Mouse (Mus musculus): ENCODE results near the gene Gtf2h4. TPM values are rescaled to one million over a fixed set of nuclear protein-coding genes. Genes with fewer than 3 reads are reported as not detected.

Gene Gtf2h4
- polyA plus RNA-seq, 1 experiment = 28.7 TPM

DNA sequence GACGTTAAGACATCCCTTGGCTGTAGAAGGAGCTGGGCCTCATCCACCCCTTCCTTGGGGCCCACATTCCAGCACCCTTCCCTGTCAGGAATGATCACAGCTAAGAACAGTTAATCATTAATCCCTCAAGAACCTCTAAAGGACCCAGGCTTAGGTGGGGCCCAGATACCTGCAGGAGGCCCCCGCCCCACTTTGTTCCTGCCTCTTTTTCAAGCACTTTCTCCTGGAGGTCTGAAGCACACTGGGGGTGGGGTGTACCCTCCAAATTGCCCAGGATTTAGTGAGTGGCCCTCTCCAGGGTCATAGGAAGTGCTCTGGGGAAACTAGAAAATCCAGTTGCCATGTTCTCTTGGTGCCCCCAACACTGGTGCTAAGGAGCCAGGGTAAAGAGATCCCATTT, 24.1 kb downstream of the Gtf2h4 start:
- Histone ChIP-seq H3K4me1 (ENCODE audit: control insufficient read depth, insufficient read depth, low read length) (0 out of 2 replicates have a peak, but pooled peaks cover 2% of the 10 kb centered on the region), H3K4me3 (ENCODE audit: insufficient read depth, low read length) (no peak overlapping the region), H3K27ac (ENCODE audit: insufficient read depth, low read length) (no peak overlapping the region)
- TF ChIP-seq POLR2A (IDR thresholded peaks at IDR 0.05; ENCODE audit: low read depth, low read length) (no peak), CTCF (IDR thresholded peaks at IDR 0.05; ENCODE audit: borderline replicate concordance, insufficient read depth, low read length) (no peak)

DNA sequence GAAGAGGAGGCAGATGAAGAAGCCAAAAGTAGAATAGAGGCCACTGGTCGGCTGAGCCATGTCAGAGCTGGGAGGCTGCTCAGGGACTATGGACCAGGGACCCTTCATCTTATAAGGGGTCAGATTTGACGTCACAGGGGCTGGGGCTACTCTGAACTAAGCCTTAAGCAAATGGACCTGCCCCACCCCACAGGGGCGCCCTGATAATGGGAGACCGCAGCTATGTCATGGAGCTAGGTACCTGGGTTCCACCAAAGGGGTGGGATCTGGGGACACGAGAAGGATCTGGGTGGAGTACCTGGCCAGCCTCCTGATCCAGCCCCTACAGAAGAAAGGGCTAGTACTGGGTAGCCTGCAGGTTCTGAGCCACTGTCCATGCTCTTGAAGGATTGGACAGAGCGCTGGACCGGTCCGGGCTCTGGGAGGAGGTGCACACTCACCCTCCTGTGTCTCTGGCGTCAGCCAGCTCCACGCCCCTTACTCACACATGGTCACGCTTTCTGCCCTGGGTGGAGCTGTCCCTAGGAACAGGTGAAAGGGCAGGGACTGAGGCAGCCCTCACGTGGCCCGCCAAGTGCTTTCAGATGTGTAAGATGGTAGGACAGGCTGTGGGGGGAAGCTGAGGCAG, 29.8 kb downstream of the Gtf2h4 start, which contains the start of gene Mucl3:
TSS of gene Mucl3 (minus strand) at position 87 of the 628 bp plus-strand sequence.
- no peak within 1 kb of the TSS for H3K27ac ChIP-seq (ENCODE audit: insufficient read depth, low read length)
- TF ChIP-seq CTCF (IDR thresholded peaks at IDR 0.05; ENCODE audit: borderline replicate concordance, insufficient read depth, low read length) = no peak
- TF ChIP-seq POLR2A (IDR thresholded peaks at IDR 0.05; ENCODE audit: low read depth, low read length) = no peak

DNA sequence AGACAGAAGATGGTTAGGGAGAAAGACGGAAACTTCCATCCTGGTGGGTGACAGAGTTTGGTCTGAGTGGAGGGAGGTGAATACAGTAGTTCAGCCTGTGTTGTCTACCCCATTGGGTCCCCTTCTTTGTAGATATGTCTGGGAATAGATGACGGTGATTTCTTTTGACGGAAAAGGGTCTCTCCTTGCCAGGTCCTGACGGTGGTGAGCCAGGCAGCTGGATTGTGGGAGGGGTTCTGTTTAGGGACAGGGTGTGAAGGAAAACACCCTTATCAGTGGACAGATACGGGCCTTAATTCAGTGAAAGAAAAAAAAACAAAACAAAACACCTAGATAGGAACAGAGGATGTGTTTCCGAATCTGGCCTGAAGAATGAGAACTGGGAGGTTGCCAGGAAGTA, 34.2 kb downstream of the Gtf2h4 start:
- Histone ChIP-seq H3K4me1 (ENCODE audit: control insufficient read depth, insufficient read depth, low read length) (peaks cover 7% of the 10 kb centered on the region), H3K27ac (ENCODE audit: insufficient read depth, low read length) (peak overlapping the region; percentile 85), H3K4me3 (ENCODE audit: insufficient read depth, low read length) (no peak overlapping the region)
- TF ChIP-seq CTCF (IDR thresholded peaks at IDR 0.05; ENCODE audit: borderline replicate concordance, insufficient read depth, low read length) (no peak), POLR2A (IDR thresholded peaks at IDR 0.05; ENCODE audit: low read depth, low read length) (no peak)

More for the DNA sequence above, 29.8 kb downstream of the Gtf2h4 start, which contains the start of gene Mucl3:
- H3K4me3 ChIP-seq (ENCODE audit: insufficient read depth, low read length) = no peak within 1 kb of the TSS
- H3K4me1 ChIP-seq (ENCODE audit: control insufficient read depth, insufficient read depth, low read length) = peaks cover 2% of the 10 kb centered on the region; the same call in 1 of the 2 replicates

DNA sequence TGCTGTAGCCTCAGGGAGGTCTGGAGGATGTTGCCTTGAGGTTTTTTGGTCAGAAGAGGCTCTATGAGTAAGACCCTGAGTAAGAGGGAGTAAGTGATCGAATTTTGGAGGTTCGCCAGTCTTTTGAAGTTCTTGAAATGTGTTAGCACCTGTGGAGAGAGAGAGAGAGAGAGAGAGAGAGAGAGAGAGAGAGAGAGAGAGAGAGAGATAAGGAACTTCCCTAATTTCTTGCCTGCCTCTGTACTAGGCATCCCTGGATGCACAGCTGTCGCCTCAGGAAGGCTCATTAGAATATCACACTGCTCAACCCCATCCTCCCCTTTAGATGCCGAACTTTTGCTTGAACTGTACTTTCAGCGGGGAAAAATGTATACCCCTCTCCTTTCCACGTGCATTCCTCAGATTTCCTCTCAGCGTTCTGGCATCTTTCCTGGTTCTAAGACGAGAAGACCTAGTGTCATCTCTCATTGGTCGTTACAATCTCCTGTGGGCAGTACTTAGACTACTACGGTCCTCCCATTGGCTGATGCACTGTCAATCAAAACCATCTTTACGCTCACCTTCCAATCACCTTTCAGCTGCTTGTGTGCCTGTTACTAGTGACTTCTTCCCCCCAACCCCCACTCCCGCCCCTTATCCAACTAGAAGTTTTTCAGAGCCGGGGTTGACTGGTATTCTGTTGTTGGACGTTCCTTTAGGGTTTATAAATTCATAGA, 34.9 kb downstream of the Gtf2h4 start:
- TF ChIP-seq POLR2A (IDR thresholded peaks at IDR 0.05; ENCODE audit: low read depth, low read length) (no peak), CTCF (IDR thresholded peaks at IDR 0.05; ENCODE audit: borderline replicate concordance, insufficient read depth, low read length) (no peak)
- Histone ChIP-seq H3K4me1 (ENCODE audit: control insufficient read depth, insufficient read depth, low read length) (peaks cover 7% of the 10 kb centered on the region), H3K27ac (ENCODE audit: insufficient read depth, low read length) (peak overlapping the region; percentile 85), H3K4me3 (ENCODE audit: insufficient read depth, low read length) (no peak overlapping the region)

DNA sequence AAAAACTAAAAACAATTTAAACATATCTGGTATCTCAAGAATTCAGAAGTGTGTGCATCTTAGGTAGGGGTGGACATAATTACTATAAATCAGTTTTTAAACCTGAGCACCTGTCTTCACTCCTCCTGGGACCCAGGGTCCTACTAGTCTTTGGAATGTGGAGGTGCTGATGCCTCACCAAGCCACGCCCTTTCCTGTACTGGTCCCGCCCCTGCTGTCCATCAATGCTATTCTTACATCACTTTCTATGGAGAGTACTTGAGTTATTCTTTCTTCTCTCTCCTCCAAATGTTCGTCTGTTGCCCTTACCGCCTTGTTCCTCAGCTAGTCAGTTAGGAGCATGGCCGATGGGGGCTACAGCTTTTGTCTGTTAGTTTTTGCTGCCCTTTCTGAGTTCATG, 37.2 kb downstream of the Gtf2h4 start:
- Histone ChIP-seq H3K27ac (ENCODE audit: insufficient read depth, low read length) (no peak overlapping the region), H3K4me1 (ENCODE audit: control insufficient read depth, insufficient read depth, low read length) (peaks cover 7% of the 10 kb centered on the region), H3K4me3 (ENCODE audit: insufficient read depth, low read length) (no peak overlapping the region)
- TF ChIP-seq CTCF (IDR thresholded peaks at IDR 0.05; ENCODE audit: borderline replicate concordance, insufficient read depth, low read length) (no peak), POLR2A (IDR thresholded peaks at IDR 0.05; ENCODE audit: low read depth, low read length) (no peak)

DNA sequence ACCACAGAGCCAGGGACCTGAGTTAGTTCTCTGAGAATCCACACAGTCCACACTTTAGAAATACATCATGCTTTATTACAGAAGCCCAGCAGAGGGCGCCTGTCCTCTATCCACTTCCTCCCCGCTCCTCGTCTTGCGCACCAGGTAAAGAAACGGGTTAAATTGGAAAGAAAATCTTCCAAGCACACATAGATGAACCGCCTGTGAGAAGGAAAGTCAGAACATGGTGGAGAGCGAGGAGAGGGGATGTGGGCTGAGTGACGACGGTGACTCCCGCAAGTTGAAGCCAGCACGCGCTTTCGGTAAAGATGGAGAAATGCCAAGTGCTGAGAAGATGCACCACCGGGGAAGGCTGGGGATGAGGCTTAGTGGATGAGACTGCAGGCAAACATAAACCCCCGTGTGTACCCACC, 37.8 kb downstream of the Gtf2h4 start:
- Histone ChIP-seq H3K4me1 (ENCODE audit: control insufficient read depth, insufficient read depth, low read length) (peaks cover 7% of the 10 kb centered on the region), H3K4me3 (ENCODE audit: insufficient read depth, low read length) (peak overlapping the region; percentile 60), H3K27ac (ENCODE audit: insufficient read depth, low read length) (no peak overlapping the region)
- no peak for TF ChIP-seq POLR2A (IDR thresholded peaks at IDR 0.05; ENCODE audit: low read depth, low read length)
- TF ChIP-seq CTCF (IDR thresholded peaks at IDR 0.05; ENCODE audit: borderline replicate concordance, insufficient read depth, low read length) = 0 out of 2 replicates have a peak, but pooled peaks have one; percentile 16

DNA sequence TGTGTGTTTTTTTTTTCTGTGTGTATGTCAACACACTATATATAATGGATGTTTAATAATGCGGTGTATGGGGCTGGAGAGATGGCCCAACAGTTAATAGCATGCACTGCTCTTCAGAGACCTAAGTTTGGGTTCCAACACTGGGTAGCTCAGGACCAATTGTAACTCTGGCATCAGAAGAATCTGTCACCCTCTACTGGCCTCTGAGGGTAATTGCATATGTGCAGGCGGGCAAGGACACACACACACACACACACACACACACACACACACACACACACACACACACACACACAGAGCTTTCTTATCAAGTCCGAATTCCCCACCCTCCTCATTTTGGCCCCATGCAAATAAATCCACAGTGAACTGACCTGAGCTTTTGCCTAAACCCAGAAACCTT, 38.3 kb downstream of the Gtf2h4 start:
- Histone ChIP-seq H3K27ac (ENCODE audit: insufficient read depth, low read length) (no peak overlapping the region), H3K4me1 (ENCODE audit: control insufficient read depth, insufficient read depth, low read length) (peaks cover 7% of the 10 kb centered on the region), H3K4me3 (ENCODE audit: insufficient read depth, low read length) (no peak overlapping the region)
- no peak for TF ChIP-seq CTCF (IDR thresholded peaks at IDR 0.05; ENCODE audit: borderline replicate concordance, insufficient read depth, low read length)
- TF ChIP-seq POLR2A (IDR thresholded peaks at IDR 0.05; ENCODE audit: low read depth, low read length) = no peak

DNA sequence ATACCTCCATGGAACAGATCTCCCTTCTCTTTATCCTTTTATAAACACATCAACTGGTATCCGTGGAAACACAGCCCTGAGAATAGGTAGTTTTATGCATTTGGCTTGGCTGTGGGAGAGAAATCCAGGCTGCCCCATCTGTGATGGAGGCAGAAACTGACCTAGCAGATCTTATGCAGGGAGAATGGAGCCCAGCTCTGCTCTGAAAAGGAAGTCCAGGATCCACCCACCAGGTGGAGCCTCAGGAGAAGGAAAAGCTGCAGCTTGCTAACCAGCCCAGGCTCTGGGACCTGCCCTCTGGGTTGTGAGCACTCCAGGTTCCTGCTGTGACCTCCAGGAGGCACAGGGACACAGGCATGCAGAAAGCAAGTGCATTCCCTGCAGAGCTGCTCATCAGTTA, 39.5 kb downstream of the Gtf2h4 start:
- peaks cover 5% of the 10 kb centered on the region for H3K4me1 ChIP-seq (ENCODE audit: control insufficient read depth, insufficient read depth, low read length)
- TF ChIP-seq CTCF (IDR thresholded peaks at IDR 0.05; ENCODE audit: borderline replicate concordance, insufficient read depth, low read length) (0 out of 2 replicates have a peak, but pooled peaks have one; percentile 16), POLR2A (IDR thresholded peaks at IDR 0.05; ENCODE audit: low read depth, low read length) (no peak)
- no peak overlapping the region for H3K27ac ChIP-seq (ENCODE audit: insufficient read depth, low read length)
- no peak overlapping the region for H3K4me3 ChIP-seq (ENCODE audit: insufficient read depth, low read length)

DNA sequence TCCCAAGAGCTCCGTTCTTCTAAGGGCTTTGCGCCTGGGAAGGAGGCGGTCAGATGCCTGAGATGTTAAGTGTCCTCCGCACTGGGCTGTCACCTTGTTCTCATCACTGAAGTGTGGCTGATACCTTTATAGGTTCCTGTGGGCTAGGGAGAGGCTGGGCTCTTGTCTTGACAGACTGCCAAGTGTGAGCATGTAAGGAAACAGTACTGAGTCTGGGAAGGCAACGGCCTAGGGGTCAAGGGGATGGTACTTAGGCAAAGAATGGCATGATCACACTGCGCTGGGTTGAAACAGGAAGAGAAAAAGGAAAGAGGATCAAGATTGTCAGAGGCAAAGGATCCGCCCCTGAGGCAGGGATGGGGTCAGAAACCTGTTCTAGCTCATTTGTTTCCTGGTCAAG, 47.0 kb downstream of the Gtf2h4 start, which contains the start of gene Gm9573:
TSS of gene Gm9573 (minus strand) at position 101 of the 400 bp plus-strand sequence.
- no peak within 1 kb of the TSS for H3K4me3 ChIP-seq (ENCODE audit: insufficient read depth, low read length)
- TF ChIP-seq CTCF (IDR thresholded peaks at IDR 0.05; ENCODE audit: borderline replicate concordance, insufficient read depth, low read length) = no peak
- no peak for TF ChIP-seq POLR2A (IDR thresholded peaks at IDR 0.05; ENCODE audit: low read depth, low read length)
- no peaks in the 10 kb centered on the region for H3K4me1 ChIP-seq (ENCODE audit: control insufficient read depth, insufficient read depth, low read length)
- no peak within 1 kb of the TSS for H3K27ac ChIP-seq (ENCODE audit: insufficient read depth, low read length)

Other genes starting within 250 kb of the Gtf2h4 start
- gene H2-Q6, start 248.9 kb downstream of the Gtf2h4 start, polyA plus RNA-seq (2011; ENCODE audit: insufficient read length, low read depth, missing spikeins) = 0.28 and 0.32 TPM in 2 replicates
- 0.57 and 1.8 TPM in 2 replicates for gene H2-Q7, start 234.6 kb downstream of the Gtf2h4 start, polyA plus RNA-seq (2011; ENCODE audit: insufficient read length, low read depth, missing spikeins)
- gene H2-Q10, start 203.7 kb downstream of the Gtf2h4 start, polyA plus RNA-seq (2011; ENCODE audit: insufficient read length, low read depth, missing spikeins) = not detected in 2 replicates
- 0.39 TPM in 1 of 2 replicates, not detected in the other for gene Pou5f1, start 167.7 kb downstream of the Gtf2h4 start, polyA plus RNA-seq (2011; ENCODE audit: insufficient read length, low read depth, missing spikeins)
- gene Tcf19, start 156.9 kb downstream of the Gtf2h4 start, polyA plus RNA-seq (2011; ENCODE audit: insufficient read length, low read depth, missing spikeins) = 25.5 and 30.6 TPM in 2 replicates
- 18.6 and 22.8 TPM in 2 replicates for gene Cchcr1, start 156.6 kb downstream of the Gtf2h4 start, polyA plus RNA-seq (2011; ENCODE audit: insufficient read length, low read depth, missing spikeins)
- gene Psors1c2, start 140.5 kb downstream of the Gtf2h4 start, polyA plus RNA-seq (2011; ENCODE audit: insufficient read length, low read depth, missing spikeins) = 0.63 TPM in 1 of 2 replicates, not detected in the other
- gene Cdsn, start 121.6 kb downstream of the Gtf2h4 start, polyA plus RNA-seq (2011; ENCODE audit: insufficient read length, low read depth, missing spikeins) = 19.8 and 28.6 TPM in 2 replicates
- not detected in 2 replicates for gene 2300002M23Rik, start 106.3 kb downstream of the Gtf2h4 start, polyA plus RNA-seq (2011; ENCODE audit: insufficient read length, low read depth, missing spikeins)
- not detected in 2 replicates for gene Sfta2, start 72.2 kb downstream of the Gtf2h4 start, polyA plus RNA-seq (2011; ENCODE audit: insufficient read length, low read depth, missing spikeins)
- not detected in 2 replicates for gene Gm9573, start 47.1 kb downstream of the Gtf2h4 start, polyA plus RNA-seq (2011; ENCODE audit: insufficient read length, low read depth, missing spikeins)
- gene Mucl3, start 30.0 kb downstream of the Gtf2h4 start, polyA plus RNA-seq (2011; ENCODE audit: insufficient read length, low read depth, missing spikeins) = 0.18 and 0.19 TPM in 2 replicates
- gene Vars2, start 6.1 kb downstream of the Gtf2h4 start, polyA plus RNA-seq (2011; ENCODE audit: insufficient read length, low read depth, missing spikeins) = 12.3 and 14.3 TPM in 2 replicates
- gene Ddr1, start 30.9 kb upstream of the Gtf2h4 start, polyA plus RNA-seq (2011; ENCODE audit: insufficient read length, low read depth, missing spikeins) = 42.9 and 46.3 TPM in 2 replicates
- 82.6 and 120 TPM in 2 replicates for gene Ier3, start 147.9 kb upstream of the Gtf2h4 start, polyA plus RNA-seq (2011; ENCODE audit: insufficient read length, low read depth, missing spikeins)
- gene Flot1, start 149.5 kb upstream of the Gtf2h4 start, polyA plus RNA-seq (2011; ENCODE audit: insufficient read length, low read depth, missing spikeins) = 66.3 and 78.7 TPM in 2 replicates
- gene Tubb5, start 164.6 kb upstream of the Gtf2h4 start, polyA plus RNA-seq (2011; ENCODE audit: insufficient read length, low read depth, missing spikeins) = 856 and 947 TPM in 2 replicates
- 30.4 and 31.8 TPM in 2 replicates for gene Mdc1, start 167.8 kb upstream of the Gtf2h4 start, polyA plus RNA-seq (2011; ENCODE audit: insufficient read length, low read depth, missing spikeins)
- gene Nrm, start 187.6 kb upstream of the Gtf2h4 start, polyA plus RNA-seq (2011; ENCODE audit: insufficient read length, low read depth, missing spikeins) = 9.8 and 15.5 TPM in 2 replicates
- gene Ppp1r18, start 191.9 kb upstream of the Gtf2h4 start, polyA plus RNA-seq (2011; ENCODE audit: insufficient read length, low read depth, missing spikeins) = 92.1 and 115 TPM in 2 replicates
- gene Dhx16, start 206.1 kb upstream of the Gtf2h4 start, polyA plus RNA-seq (2011; ENCODE audit: insufficient read length, low read depth, missing spikeins) = 40.5 and 41.1 TPM in 2 replicates
- gene 2310061I04Rik, start 223.7 kb upstream of the Gtf2h4 start, polyA plus RNA-seq (2011; ENCODE audit: insufficient read length, low read depth, missing spikeins) = 29.0 and 37.3 TPM in 2 replicates
- 31.8 and 34.7 TPM in 2 replicates for gene Atat1, start 236.3 kb upstream of the Gtf2h4 start, polyA plus RNA-seq (2011; ENCODE audit: insufficient read length, low read depth, missing spikeins)
- gene Mrps18b, start 242.7 kb upstream of the Gtf2h4 start, polyA plus RNA-seq (2011; ENCODE audit: insufficient read length, low read depth, missing spikeins) = 86.9 and 89.8 TPM in 2 replicates
- gene Ppp1r10, start 242.7 kb upstream of the Gtf2h4 start, polyA plus RNA-seq (2011; ENCODE audit: insufficient read length, low read depth, missing spikeins) = 58.6 and 67.3 TPM in 2 replicates